Mouse (Mus musculus) testis, postnatal 10 days (tissue): ENCODE results near the gene Cbl.

Experiments used
- DNase-seq: peaks from one replicate; pipeline ENCODE4 v3.0.0; 2021; ENCODE audit warnings: low spot score

Gene Cbl

GRCm38 (mm10) chr9:44104881-44105280 is 129.0 kb downstream of the Cbl start:
- no peak for DNase-seq

- DNase-seq, result no peak
Observed at GRCm38 (mm10) chr9:44101490-44101889, 132.4 kb downstream of the Cbl start, which contains the start of gene Mfrp. Gene Mfrp (plus strand): TSS chr9:44101729.

- DNase-seq, result no peak
Observed at GRCm38 (mm10) chr9:44096536-44096935, 137.3 kb downstream of the Cbl start.

DNA sequence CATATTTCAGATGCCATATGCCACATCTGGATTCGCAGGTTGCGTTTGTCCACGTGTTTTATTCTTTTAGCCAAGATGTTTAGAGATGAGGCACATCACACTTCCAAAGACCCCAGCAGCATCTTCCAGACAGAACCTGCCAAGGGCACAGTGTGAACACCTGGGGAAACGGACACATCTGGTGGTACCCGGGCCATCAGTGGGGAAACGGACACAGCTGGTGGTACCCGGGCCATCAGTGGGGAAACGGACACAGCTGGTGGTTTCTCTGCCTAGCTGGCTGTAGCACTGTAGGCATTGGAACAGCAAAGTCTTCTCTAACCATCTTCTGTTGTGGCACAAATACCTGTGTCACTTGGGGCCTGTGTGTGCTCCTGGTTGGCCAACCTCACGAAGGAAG is 138.1 kb downstream of the Cbl start:
- DNase-seq, result no peak

DNA sequence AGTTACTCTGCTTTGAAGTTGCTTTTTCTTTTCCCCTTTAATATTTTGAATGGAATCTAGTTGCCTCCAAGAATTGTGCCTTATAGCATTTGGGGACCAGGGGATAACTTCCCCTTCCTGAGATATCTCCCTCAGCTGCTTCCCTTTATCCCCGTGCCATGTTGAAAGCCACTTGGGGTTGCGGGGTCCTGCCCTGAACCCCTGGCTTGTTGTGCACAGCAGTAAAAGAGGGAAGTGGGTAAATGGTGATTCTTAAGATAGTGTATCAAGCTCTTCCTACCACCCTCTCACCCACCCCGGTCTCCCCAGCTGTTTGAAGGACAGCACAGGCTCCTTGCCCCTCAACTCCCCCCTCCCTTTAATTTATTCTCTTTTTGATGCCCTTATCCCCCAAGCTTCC is 139.1 kb downstream of the Cbl start:
- no peak for DNase-seq

GRCm38 (mm10) chr9:44093612-44094503 is 140.0 kb downstream of the Cbl start:
- peak; percentile 87 for DNase-seq
